Mouse (Mus musculus): ENCODE data around the gene Pde7b. TPM values are rescaled to one million over a fixed set of nuclear protein-coding genes. Genes with fewer than 3 reads are reported as not detected.

The Pde7b gene
- polyA plus RNA-seq, 1 experiment from 2014 or later: 1.00 TPM

- Histone ChIP-seq H3K27ac (replicated peaks) (no peak overlapping the region), H3K36me3 (no peaks in the 10 kb centered on the region), H3K27me3 (ENCODE audit: low read depth, poor library complexity, severe bottlenecking) (no peaks in the 10 kb centered on the region), H3K4me1 (0 out of 2 replicates have a peak, but pooled peaks cover 3% of the 10 kb centered on the region), H3K9me3 (replicated peaks) (no peaks in the 10 kb centered on the region), H3K4me3 (no peak overlapping the region)
- DNase-seq (ENCODE audit: low spot score): no peak
- 45% methylated on average over 1 of the region's 1 CpGs for WGBS
These were observed 234.1 kb downstream of the Pde7b start for GRCm38 (mm10) chr10:20490775-20491174.

- DNase-seq (ENCODE audit: low spot score): no peak
- WGBS: 86% methylated on average over 8 of the region's 8 CpGs
These were observed 234.6 kb downstream of the Pde7b start for GRCm38 (mm10) chr10:20490281-20490680.

GRCm38 (mm10) chr10:20486461-20487253 is 238.2 kb downstream of the Pde7b start:
- H3K4me3 ChIP-seq: no peak overlapping the region
- no peak overlapping the region for H3K27ac ChIP-seq (replicated peaks)
- no peak for DNase-seq (ENCODE audit: low spot score)
- no peaks in the 10 kb centered on the region for H3K4me1 ChIP-seq
- H3K9me3 ChIP-seq (replicated peaks): no peaks in the 10 kb centered on the region
- H3K27me3 ChIP-seq (ENCODE audit: low read depth, poor library complexity, severe bottlenecking): no peaks in the 10 kb centered on the region
- H3K36me3 ChIP-seq: no peaks in the 10 kb centered on the region
- 84% methylated on average over 19 of the region's 19 CpGs for WGBS

More at GRCm38 (mm10) chr10:20490281-20490680, 234.6 kb downstream of the Pde7b start:
- H3K27ac ChIP-seq (replicated peaks): no peak overlapping the region
- no peaks in the 10 kb centered on the region for H3K27me3 ChIP-seq (ENCODE audit: low read depth, poor library complexity, severe bottlenecking)
- no peaks in the 10 kb centered on the region for H3K4me1 ChIP-seq
- no peaks in the 10 kb centered on the region for H3K36me3 ChIP-seq
- H3K9me3 ChIP-seq (replicated peaks): no peaks in the 10 kb centered on the region
- no peak overlapping the region for H3K4me3 ChIP-seq

- Histone ChIP-seq H3K27ac (replicated peaks) (no peak overlapping the region), H3K4me1 (no peaks in the 10 kb centered on the region), H3K9me3 (replicated peaks) (no peaks in the 10 kb centered on the region), H3K36me3 (no peaks in the 10 kb centered on the region), H3K27me3 (ENCODE audit: low read depth, poor library complexity, severe bottlenecking) (no peaks in the 10 kb centered on the region), H3K4me3 (no peak overlapping the region)
- no peak for DNase-seq (ENCODE audit: low spot score)
- WGBS: 67% methylated on average over 3 of the region's 3 CpGs
These were observed 239.1 kb downstream of the Pde7b start for GRCm38 (mm10) chr10:20485816-20486215.

GRCm38 (mm10) chr10:20479481-20479880 is 245.4 kb downstream of the Pde7b start:
- Histone ChIP-seq H3K27me3 (ENCODE audit: low read depth, poor library complexity, severe bottlenecking) (no peaks in the 10 kb centered on the region), H3K4me3 (no peak overlapping the region), H3K36me3 (no peaks in the 10 kb centered on the region), H3K4me1 (peaks cover 9% of the 10 kb centered on the region), H3K27ac (replicated peaks) (no peak overlapping the region), H3K9me3 (replicated peaks) (no peaks in the 10 kb centered on the region)
- DNase-seq (ENCODE audit: low spot score): no peak
- 85% methylated on average over 8 of the region's 8 CpGs for WGBS

GRCm38 (mm10) chr10:20478456-20478855 is 246.4 kb downstream of the Pde7b start:
- H3K36me3 ChIP-seq: no peaks in the 10 kb centered on the region
- H3K9me3 ChIP-seq (replicated peaks): no peaks in the 10 kb centered on the region
- H3K27ac ChIP-seq (replicated peaks): no peak overlapping the region
- no peak overlapping the region for H3K4me3 ChIP-seq
- DNase-seq (ENCODE audit: low spot score): no peak
- WGBS: 88% methylated on average over 8 of the region's 8 CpGs
- peaks cover 16% of the 10 kb centered on the region for H3K4me1 ChIP-seq
- H3K27me3 ChIP-seq (ENCODE audit: low read depth, poor library complexity, severe bottlenecking): no peaks in the 10 kb centered on the region

GRCm38 (mm10) chr10:20474831-20475230 is 250.0 kb downstream of the Pde7b start:
- Histone ChIP-seq H3K36me3 (no peaks in the 10 kb centered on the region), H3K27ac (replicated peaks) (peak overlapping the region; percentile 73), H3K9me3 (replicated peaks) (no peaks in the 10 kb centered on the region), H3K4me1 (peaks cover 16% of the 10 kb centered on the region), H3K4me3 (no peak overlapping the region), H3K27me3 (ENCODE audit: low read depth, poor library complexity, severe bottlenecking) (no peaks in the 10 kb centered on the region)
- DNase-seq (ENCODE audit: low spot score): peak; percentile 39
- WGBS: 26% methylated on average over 7 of the region's 7 CpGs

- peak overlapping the region; percentile 73 for H3K27ac ChIP-seq (replicated peaks)
These were observed 250.8 kb downstream of the Pde7b start for GRCm38 (mm10) chr10:20474036-20474435.

GRCm38 (mm10) chr10:20473505-20473904 is 251.4 kb downstream of the Pde7b start:
- H3K4me1 ChIP-seq: peaks cover 16% of the 10 kb centered on the region
- no peaks in the 10 kb centered on the region for H3K36me3 ChIP-seq
- WGBS: 90% methylated on average over 5 of the region's 5 CpGs
- DNase-seq (ENCODE audit: low spot score): no peak
- no peaks in the 10 kb centered on the region for H3K27me3 ChIP-seq (ENCODE audit: low read depth, poor library complexity, severe bottlenecking)
- no peaks in the 10 kb centered on the region for H3K9me3 ChIP-seq (replicated peaks)
- no peak overlapping the region for H3K27ac ChIP-seq (replicated peaks)
- no peak overlapping the region for H3K4me3 ChIP-seq

More at GRCm38 (mm10) chr10:20474036-20474435, 250.8 kb downstream of the Pde7b start:
- H3K4me1 ChIP-seq: peaks cover 16% of the 10 kb centered on the region
- no peaks in the 10 kb centered on the region for H3K36me3 ChIP-seq
- peak; percentile 14 for DNase-seq (ENCODE audit: low spot score)
- no peak overlapping the region for H3K4me3 ChIP-seq
- 69% methylated on average over 9 of the region's 9 CpGs for WGBS
- H3K27me3 ChIP-seq (ENCODE audit: low read depth, poor library complexity, severe bottlenecking): no peaks in the 10 kb centered on the region
- H3K9me3 ChIP-seq (replicated peaks): no peaks in the 10 kb centered on the region

- Histone ChIP-seq H3K4me1 (peaks cover 16% of the 10 kb centered on the region), H3K27me3 (ENCODE audit: low read depth, poor library complexity, severe bottlenecking) (no peaks in the 10 kb centered on the region), H3K4me3 (no peak overlapping the region), H3K36me3 (no peaks in the 10 kb centered on the region), H3K9me3 (replicated peaks) (no peaks in the 10 kb centered on the region), H3K27ac (replicated peaks) (no peak overlapping the region)
- WGBS: 92% methylated on average over 8 of the region's 8 CpGs
- no peak for DNase-seq (ENCODE audit: low spot score)
These were observed 252.9 kb downstream of the Pde7b start for GRCm38 (mm10) chr10:20472007-20472406.

GRCm38 (mm10) chr10:20464631-20465030 is 260.2 kb downstream of the Pde7b start:
- Histone ChIP-seq H3K4me1 (no peaks in the 10 kb centered on the region), H3K36me3 (no peaks in the 10 kb centered on the region), H3K9me3 (replicated peaks) (no peaks in the 10 kb centered on the region), H3K4me3 (no peak overlapping the region), H3K27ac (replicated peaks) (no peak overlapping the region), H3K27me3 (ENCODE audit: low read depth, poor library complexity, severe bottlenecking) (no peaks in the 10 kb centered on the region)
- no peak for DNase-seq (ENCODE audit: low spot score)
- 84% methylated on average over 3 of the region's 3 CpGs for WGBS

GRCm38 (mm10) chr10:20463941-20464340 is 260.9 kb downstream of the Pde7b start:
- Histone ChIP-seq H3K9me3 (replicated peaks) (no peaks in the 10 kb centered on the region), H3K4me3 (no peak overlapping the region), H3K27ac (replicated peaks) (no peak overlapping the region), H3K4me1 (no peaks in the 10 kb centered on the region), H3K36me3 (no peaks in the 10 kb centered on the region), H3K27me3 (ENCODE audit: low read depth, poor library complexity, severe bottlenecking) (no peaks in the 10 kb centered on the region)
- WGBS: 83% methylated on average over 1 of the region's 1 CpGs
- no peak for DNase-seq (ENCODE audit: low spot score)

- WGBS: 78% methylated on average over 4 of the region's 4 CpGs
- Histone ChIP-seq H3K36me3 (no peaks in the 10 kb centered on the region), H3K4me3 (no peak overlapping the region), H3K4me1 (no peaks in the 10 kb centered on the region), H3K9me3 (replicated peaks) (no peaks in the 10 kb centered on the region), H3K27ac (replicated peaks) (no peak overlapping the region), H3K27me3 (ENCODE audit: low read depth, poor library complexity, severe bottlenecking) (no peaks in the 10 kb centered on the region)
- no peak for DNase-seq (ENCODE audit: low spot score)
These were observed 262.3 kb downstream of the Pde7b start for GRCm38 (mm10) chr10:20462596-20462995.

Data from midbrain, embryonic 10.5 days (tissue).